Mouse (Mus musculus) stomach, postnatal 0 days (tissue): ENCODE measurements around the gene Il4ra. TPM values are rescaled to one million over a fixed set of nuclear protein-coding genes. Genes with fewer than 3 reads are reported as not detected.

ENCODE experiments used
- ATAC-seq: fragments of 200-750 bp; cut with Nextera tagmentation; 2 replicates; pipeline ENCODE4 v1.8.0; 2017; ENCODE audit not compliant: low FRiP score, low TSS enrichment
- DNase-seq: peaks from one replicate; pipeline ENCODE4 v3.0.0-alpha.2; 2016; ENCODE audit warnings: low spot score
- H3K27ac ChIP-seq: fragments of 300-500 bp; sonication (generic); replicated peaks from 2 replicates; pipeline ENCODE4 v1.5.1; 2014; ENCODE audit warnings: mild to moderate bottlenecking, control low read depth
- H3K27me3 ChIP-seq: fragments of 300-500 bp; sonication (generic); 2 replicates; pipeline ENCODE4 v1.6.1; 2014; ENCODE audit warnings: low read length; ENCODE audit not compliant: control insufficient read depth, insufficient read depth
- H3K36me3 ChIP-seq: fragments of 300-500 bp; sonication (generic); 2 replicates; pipeline ENCODE4 v1.6.1; 2014; ENCODE audit warnings: low read length, mixed read lengths; ENCODE audit not compliant: control insufficient read depth, insufficient read depth
- H3K4me1 ChIP-seq: fragments of 300-500 bp; sonication (generic); replicated peaks from 2 replicates; pipeline ENCODE4 v1.6.1; 2014; ENCODE audit warnings: antibody characterized with exemption; ENCODE audit not compliant: control insufficient read depth, insufficient read depth
- H3K4me2 ChIP-seq: fragments of 300-500 bp; sonication (generic); replicated peaks from 2 replicates; pipeline ENCODE4 v1.6.1; 2014; ENCODE audit warnings: low read depth, mild to moderate bottlenecking, control low read depth, moderate library complexity
- H3K4me3 ChIP-seq: fragments of 300-500 bp; sonication (generic); 2 replicates; pipeline ENCODE4 v1.5.1; 2014; ENCODE audit warnings: low read depth, low read length, control low read depth
- H3K9ac ChIP-seq: fragments of 300-500 bp; sonication (generic); 2 replicates; pipeline ENCODE4 v1.6.1; 2014; ENCODE audit warnings: mild to moderate bottlenecking, low read length, control low read depth, mixed read lengths
- H3K9me3 ChIP-seq: fragments of 300-500 bp; sonication (generic); 2 replicates; pipeline ENCODE4 v1.6.1; 2016; ENCODE audit warnings: low read length; ENCODE audit not compliant: control insufficient read depth
- CTCF ChIP-seq: IDR thresholded peaks from 2 replicates; pipeline ENCODE4 v1.5.1; 2016; ENCODE audit warnings: antibody characterized with exemption, low read depth, mild to moderate bottlenecking, moderate library complexity
- EP300 ChIP-seq: optimal IDR thresholded peaks from 2 replicates; pipeline ENCODE3; 2016; ENCODE audit warnings: antibody characterized with exemption
- WGBS: fragments of 180-500 bp; shearing (Covaris S2); extraction: QIAGEN DNeasy Blood & Tissue Kit; methylation state at CpG from one replicate; pipeline ENCODE4 v1.1.7; 2014; 5-methylcytosine and 5-hydroxymethylcytosine counted together
- polyA plus RNA-seq: library from polyadenylated mRNA; unstranded; fragments of >200 nt; fragmentation: Nextera tagmentation; extraction: Ambion mirVana; gene quantifications from 2 replicates; pipeline ENCODE4 v1.2.1, GENCODE M21; 2015

Gene Il4ra
- polyA plus RNA-seq, 1 experiment from 2014 or later, result 13.4 TPM

GRCm38 (mm10) chr7:125625829-125626228, 73.9 kb downstream of the Il4ra start:
- H3K27ac ChIP-seq, result no peak overlapping the region
- no peak overlapping the region for H3K9ac ChIP-seq
- ATAC-seq (no peak), DNase-seq (no peak)
- no peaks in the 10 kb centered on the region for H3K9me3 ChIP-seq
- H3K4me1 ChIP-seq, result no peaks in the 10 kb centered on the region
- 64% methylated on average over 7 of the region's 7 CpGs for WGBS
- no peak overlapping the region for H3K4me2 ChIP-seq
- H3K27me3 ChIP-seq, result no peaks in the 10 kb centered on the region
- H3K36me3 ChIP-seq, result no peaks in the 10 kb centered on the region
- no peak overlapping the region for H3K4me3 ChIP-seq
- TF ChIP-seq EP300 (no peak), CTCF (no peak)

Other genes starting within 250 kb of the Il4ra start
- gene Kdm8, start 107.4 kb upstream of the Il4ra start, polyA plus RNA-seq, result 3.4 and 3.8 TPM in 2 replicates
- gene Nsmce1, start 60.5 kb upstream of the Il4ra start, polyA plus RNA-seq, result 77.0 and 77.9 TPM in 2 replicates
- 0.29 and 0.45 TPM in 2 replicates for gene Il21r, start 51.3 kb downstream of the Il4ra start, polyA plus RNA-seq
- gene Gtf3c1, start 155.7 kb downstream of the Il4ra start, polyA plus RNA-seq, result 6.3 and 6.6 TPM in 2 replicates
- 2.1 and 2.4 TPM in 2 replicates for gene D430042O09Rik, start 155.8 kb downstream of the Il4ra start, polyA plus RNA-seq